Mouse (Mus musculus) bone marrow, adult 2 months (tissue): ENCODE data around the gene Znrf2.

Experiments used
- CTCF ChIP-seq: fragments of 200-500 bp; IDR thresholded peaks from 2 replicates; pipeline ENCODE4 v1.5.1; 2011; ENCODE audit warnings: low read length, control low read depth; ENCODE audit not compliant: control insufficient read depth, insufficient read depth
- POLR2A ChIP-seq: fragments of 200-500 bp; IDR thresholded peaks from 2 replicates; pipeline ENCODE4 v1.6.1; 2011; ENCODE audit warnings: low read depth, mild to moderate bottlenecking, control low read depth, low read length, borderline replicate concordance; ENCODE audit not compliant: control insufficient read depth

GRCm38 (mm10) chr6:54836666-54837065 is 19.9 kb downstream of the Znrf2 start:
- no peak for TF ChIP-seq CTCF
- no peak for TF ChIP-seq POLR2A
